Mouse (Mus musculus): Measurements from ENCODE around the gene Shank2. TPM values are rescaled to one million over a fixed set of nuclear protein-coding genes. Genes with fewer than 3 reads are reported as not detected.

Gene Shank2
- total RNA-seq, 1 experiment: 0.94 TPM

- Histone ChIP-seq H3K4me3 (ENCODE audit: insufficient read depth in 1 of 2, low read depth in 1 of 2, low read length in 2 of 2, poor library complexity in 1 of 2, severe bottlenecking in 1 of 2) (no peak overlapping the region), H3K36me3 (ENCODE audit: control insufficient read depth, insufficient read depth, low read length, poor library complexity, severe bottlenecking) (no peaks in the 10 kb centered on the region), H3K27ac (ENCODE audit: insufficient read depth, low read depth, low read length, poor library complexity, severe bottlenecking) (no peak overlapping the region), H3K9ac (ENCODE audit: insufficient read depth, low read depth, low read length, poor library complexity, severe bottlenecking) (no peak overlapping the region), H3K4me1 (ENCODE audit: control insufficient read depth in 2 of 2, insufficient read depth in 2 of 2, low read length in 2 of 2, poor library complexity in 1 of 2) (peaks cover 0 to 21% of the 10 kb centered on the region in 2 experiments; a peak in 1 of 4 replicates), H3K9me3 (ENCODE audit: control insufficient read depth, insufficient read depth, low read depth, low read length) (no peaks in the 10 kb centered on the region)
- DNase-seq (ENCODE audit: low read depth, low spot score): no peak
- in situ Hi-C loops (cut with MboI; ENCODE audit: low sequenced_read_pairs in 2 of 2, unreplicated experiment in 2 of 2): no loop called here
- no peak for TF ChIP-seq CHD2 (IDR thresholded peaks at IDR 0.05; ENCODE audit: low read depth, low read length)
- no peak for TF ChIP-seq ZNF384 (IDR thresholded peaks at IDR 0.05; ENCODE audit: low read depth, low read length)
Measured at GRCm38 (mm10) chr7:144414632-144415031, 412.9 kb downstream of the Shank2 start.

- H3K9me3 ChIP-seq (ENCODE audit: control insufficient read depth, insufficient read depth, low read depth, low read length): no peaks in the 10 kb centered on the region
- in situ Hi-C loops (cut with MboI; ENCODE audit: low sequenced_read_pairs in 2 of 2, unreplicated experiment in 2 of 2): no loop called here
- DNase-seq (ENCODE audit: low read depth, low spot score): no peak
- H3K27ac ChIP-seq (ENCODE audit: insufficient read depth, low read depth, low read length, poor library complexity, severe bottlenecking): no peak overlapping the region
- H3K4me3 ChIP-seq (ENCODE audit: insufficient read depth in 1 of 2, low read depth in 1 of 2, low read length in 2 of 2, poor library complexity in 1 of 2, severe bottlenecking in 1 of 2): no peak overlapping the region
- H3K4me1 ChIP-seq (ENCODE audit: control insufficient read depth in 2 of 2, insufficient read depth in 2 of 2, low read length in 2 of 2, poor library complexity in 1 of 2): peaks cover 0 to 19% of the 10 kb centered on the region in 2 experiments; a peak in 1 of 4 replicates
- H3K36me3 ChIP-seq (ENCODE audit: control insufficient read depth, insufficient read depth, low read length, poor library complexity, severe bottlenecking): no peaks in the 10 kb centered on the region
- TF ChIP-seq HCFC1 (IDR thresholded peaks at IDR 0.05; ENCODE audit: borderline replicate concordance, insufficient read depth, low read length): no peak
- no peak for TF ChIP-seq ZNF384 (IDR thresholded peaks at IDR 0.05; ENCODE audit: low read depth, low read length)
- no peak for TF ChIP-seq ZC3H11A (IDR thresholded peaks at IDR 0.05; ENCODE audit: borderline replicate concordance, low read depth, low read length)
- no peak for TF ChIP-seq CHD2 (IDR thresholded peaks at IDR 0.05; ENCODE audit: low read depth, low read length)
- TF ChIP-seq MAFK (IDR thresholded peaks at IDR 0.05; ENCODE audit: insufficient read depth, low read depth, low read length): no peak
- H3K9ac ChIP-seq (ENCODE audit: insufficient read depth, low read depth, low read length, poor library complexity, severe bottlenecking): no peak overlapping the region
Measured at GRCm38 (mm10) chr7:144415795-144416194, 414.1 kb downstream of the Shank2 start.

GRCm38 (mm10) chr7:144417234-144417633 is 415.5 kb downstream of the Shank2 start:
- H3K4me1 ChIP-seq (ENCODE audit: control insufficient read depth in 2 of 2, insufficient read depth in 2 of 2, low read length in 2 of 2, poor library complexity in 1 of 2): peaks cover 0 to 18% of the 10 kb centered on the region in 2 experiments; a peak in 1 of 4 replicates
- in situ Hi-C loops (cut with MboI; ENCODE audit: low sequenced_read_pairs in 2 of 2, unreplicated experiment in 2 of 2): no loop called here

GRCm38 (mm10) chr7:144417644-144418343 is 416.1 kb downstream of the Shank2 start:
- in situ Hi-C loops (cut with MboI; ENCODE audit: low sequenced_read_pairs in 2 of 2, unreplicated experiment in 2 of 2): no loop called here
- Histone ChIP-seq H3K27ac (ENCODE audit: insufficient read depth, low read depth, low read length, poor library complexity, severe bottlenecking) (no peak overlapping the region), H3K9ac (ENCODE audit: insufficient read depth, low read depth, low read length, poor library complexity, severe bottlenecking) (no peak overlapping the region), H3K9me3 (ENCODE audit: control insufficient read depth, insufficient read depth, low read depth, low read length) (no peaks in the 10 kb centered on the region), H3K4me1 (ENCODE audit: control insufficient read depth in 2 of 2, insufficient read depth in 2 of 2, low read length in 2 of 2, poor library complexity in 1 of 2) (peaks cover 0 to 18% of the 10 kb centered on the region in 2 experiments; a peak in 1 of 4 replicates), H3K4me3 (ENCODE audit: insufficient read depth in 1 of 2, low read depth in 1 of 2, low read length in 2 of 2, poor library complexity in 1 of 2, severe bottlenecking in 1 of 2) (no peak overlapping the region; a peak in 1 of 4 replicates), H3K36me3 (ENCODE audit: control insufficient read depth, insufficient read depth, low read length, poor library complexity, severe bottlenecking) (no peaks in the 10 kb centered on the region)
- DNase-seq (ENCODE audit: low read depth, low spot score): no peak
- no peak for TF ChIP-seq ZC3H11A (IDR thresholded peaks at IDR 0.05; ENCODE audit: borderline replicate concordance, low read depth, low read length)
- TF ChIP-seq ZNF384 (IDR thresholded peaks at IDR 0.05; ENCODE audit: low read depth, low read length): no peak
- TF ChIP-seq HCFC1 (IDR thresholded peaks at IDR 0.05; ENCODE audit: borderline replicate concordance, insufficient read depth, low read length): no peak
- no peak for TF ChIP-seq MAFK (IDR thresholded peaks at IDR 0.05; ENCODE audit: insufficient read depth, low read depth, low read length)
- no peak for TF ChIP-seq CHD2 (IDR thresholded peaks at IDR 0.05; ENCODE audit: low read depth, low read length)

More at GRCm38 (mm10) chr7:144417234-144417633, 415.5 kb downstream of the Shank2 start:
- H3K4me3 ChIP-seq (ENCODE audit: insufficient read depth in 1 of 2, low read depth in 1 of 2, low read length in 2 of 2, poor library complexity in 1 of 2, severe bottlenecking in 1 of 2): no peak overlapping the region
- H3K27ac ChIP-seq (ENCODE audit: insufficient read depth, low read depth, low read length, poor library complexity, severe bottlenecking): no peak overlapping the region
- no peaks in the 10 kb centered on the region for H3K36me3 ChIP-seq (ENCODE audit: control insufficient read depth, insufficient read depth, low read length, poor library complexity, severe bottlenecking)
- DNase-seq (ENCODE audit: low read depth, low spot score): no peak
- TF ChIP-seq ZNF384 (IDR thresholded peaks at IDR 0.05; ENCODE audit: low read depth, low read length): no peak
- TF ChIP-seq CHD2 (IDR thresholded peaks at IDR 0.05; ENCODE audit: low read depth, low read length): no peak
- no peak for TF ChIP-seq HCFC1 (IDR thresholded peaks at IDR 0.05; ENCODE audit: borderline replicate concordance, insufficient read depth, low read length)
- TF ChIP-seq ZC3H11A (IDR thresholded peaks at IDR 0.05; ENCODE audit: borderline replicate concordance, low read depth, low read length): no peak
- TF ChIP-seq MAFK (IDR thresholded peaks at IDR 0.05; ENCODE audit: insufficient read depth, low read depth, low read length): no peak
- H3K9ac ChIP-seq (ENCODE audit: insufficient read depth, low read depth, low read length, poor library complexity, severe bottlenecking): no peak overlapping the region
- no peaks in the 10 kb centered on the region for H3K9me3 ChIP-seq (ENCODE audit: control insufficient read depth, insufficient read depth, low read depth, low read length)
